Mouse (Mus musculus): Measurements from ENCODE around the gene Ralbp1.

The Ralbp1 gene

GRCm38 (mm10) chr17:65798446-65798845 is 87.2 kb downstream of the Ralbp1 start:
- DNase-seq (ENCODE audit: low spot score in 2 of 2): no peak

All from urinary bladder, postnatal 4 days (tissue).